Mouse (Mus musculus) CD4-positive helper T cell, adult 2 months (primary cell): ENCODE measurements at regions not wholly inside any gene's neighbourhood (a gene's known extent, or its start where the extent isn't known, plus 50 kb on each side); places are given as distances from the start of the nearest gene placed in this dataset.

Experiments
- DNase-seq: peaks from one replicate; pipeline ENCODE4 v3.0.0-alpha.2; 2012; ENCODE audit warnings: low read depth, missing footprints, low spot score

- no peak for DNase-seq
These were observed 237.6 kb upstream of the Stt3b start for GRCm38 (mm10) chr9:115547625-115548325.

DNA sequence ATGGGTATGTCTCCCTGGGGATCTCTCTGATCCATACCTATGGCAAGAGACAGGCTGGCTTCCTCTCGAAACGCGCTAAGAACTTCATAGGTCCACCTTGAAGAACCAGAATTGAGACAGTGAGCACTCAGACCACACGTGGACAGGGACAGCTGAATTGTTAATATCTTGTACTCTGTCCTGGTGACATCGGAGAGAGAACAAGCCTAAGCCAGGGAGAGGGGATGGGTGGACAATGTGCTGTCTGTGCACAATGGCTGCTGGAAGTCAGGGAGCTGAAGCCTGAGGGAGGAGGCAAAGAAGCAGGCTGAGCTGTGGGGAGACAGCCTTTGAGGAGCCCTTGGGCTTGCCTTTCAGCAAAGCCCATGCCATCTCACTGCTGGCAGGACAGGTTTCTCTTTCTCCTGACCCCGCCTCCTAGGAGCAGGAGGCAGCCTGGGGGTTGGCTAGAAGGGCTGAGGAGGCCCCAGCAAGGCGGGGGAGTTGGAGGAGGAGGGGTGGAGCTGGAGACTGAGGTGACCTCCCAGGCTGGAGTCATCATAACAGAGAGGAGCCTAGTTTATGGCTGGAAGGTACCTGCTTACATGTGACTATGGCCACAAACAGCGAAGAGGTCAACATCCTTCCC, 238.6 kb upstream of the Stt3b start:
- no peak for DNase-seq

DNA sequence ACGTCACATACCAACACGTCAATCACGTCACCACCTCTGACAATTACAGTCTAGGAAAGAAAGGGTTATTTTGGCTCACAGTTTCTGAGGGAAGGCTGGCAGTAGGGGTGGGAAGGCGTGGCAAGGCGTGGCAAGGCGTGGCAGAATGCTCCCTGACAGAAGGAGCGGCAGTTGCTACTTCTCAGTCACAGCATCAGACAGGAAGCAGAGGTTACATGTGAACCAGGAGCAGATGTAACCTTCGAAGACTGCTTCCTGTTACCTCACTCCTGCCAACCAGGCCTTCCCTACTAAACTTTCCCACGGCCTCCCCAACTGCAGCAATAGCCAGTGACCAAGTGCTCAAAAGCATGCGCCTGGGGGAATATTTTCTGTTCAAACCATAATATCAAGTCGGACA, 240.9 kb upstream of the Stt3b start:
- DNase-seq: no peak

DNA sequence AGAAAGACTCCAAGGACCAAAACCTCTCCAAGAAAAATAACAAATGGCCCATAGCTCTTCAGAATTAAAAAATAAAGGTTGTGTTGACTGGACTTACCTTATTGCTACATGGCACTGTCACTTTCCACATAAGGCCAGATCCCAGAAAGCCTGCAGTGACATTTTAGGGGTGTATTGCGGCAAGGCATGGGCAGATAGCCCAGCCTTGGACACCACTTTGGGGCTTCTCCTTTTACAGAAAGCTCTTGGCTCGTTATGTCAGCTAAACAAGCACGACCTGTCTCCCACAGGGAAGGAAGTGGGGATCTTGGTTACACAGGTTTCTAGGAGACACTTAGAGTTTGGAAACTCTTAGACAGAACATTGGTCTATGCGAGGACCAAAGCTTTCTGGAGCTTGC, 241.3 kb upstream of the Stt3b start:
- DNase-seq: no peak

DNA sequence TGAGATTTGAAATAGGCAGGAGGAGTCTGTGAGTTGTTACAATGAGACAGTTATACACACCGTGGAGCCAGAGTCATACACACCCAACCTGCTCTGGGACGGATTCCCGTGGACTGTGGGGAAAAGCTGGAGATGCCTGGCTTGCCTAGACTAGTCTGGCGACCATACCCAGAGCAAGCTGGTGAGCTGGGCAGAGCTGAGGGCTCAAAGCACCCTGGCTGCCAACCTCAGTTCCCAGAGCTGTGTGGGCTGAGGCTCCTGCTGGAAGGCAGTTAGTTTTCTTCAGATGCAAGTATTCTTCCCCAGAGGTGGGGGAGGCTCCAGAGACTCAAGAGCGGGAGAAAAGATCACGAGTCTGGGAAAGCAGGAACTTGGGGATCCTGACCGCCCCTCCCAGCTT, 247.9 kb upstream of the Stt3b start:
- no peak for DNase-seq

- DNase-seq: no peak
These were observed 249.3 kb upstream of the Stt3b start for GRCm38 (mm10) chr9:115559521-115559920.

DNA sequence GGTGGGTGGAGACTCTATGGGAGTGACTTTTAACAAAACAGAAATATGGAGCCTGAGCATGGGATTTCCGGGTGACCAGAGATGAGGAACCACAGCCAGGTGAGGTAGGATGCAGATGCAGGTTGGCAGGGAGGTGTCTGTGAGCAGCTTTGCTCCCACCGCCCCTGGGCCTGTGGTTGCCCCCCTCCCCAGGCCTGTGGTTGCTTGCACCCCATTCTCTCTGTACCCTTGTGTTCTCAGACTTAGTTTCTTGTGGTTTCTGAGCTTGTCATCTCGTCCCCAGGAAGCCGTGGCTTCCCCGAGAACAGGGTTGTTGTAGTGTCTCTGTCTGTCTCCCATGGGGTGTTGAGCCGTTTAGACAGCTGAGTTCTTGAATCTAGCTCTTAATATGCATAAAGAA, 251.0 kb upstream of the Stt3b start:
- DNase-seq: peak; percentile 84

DNA sequence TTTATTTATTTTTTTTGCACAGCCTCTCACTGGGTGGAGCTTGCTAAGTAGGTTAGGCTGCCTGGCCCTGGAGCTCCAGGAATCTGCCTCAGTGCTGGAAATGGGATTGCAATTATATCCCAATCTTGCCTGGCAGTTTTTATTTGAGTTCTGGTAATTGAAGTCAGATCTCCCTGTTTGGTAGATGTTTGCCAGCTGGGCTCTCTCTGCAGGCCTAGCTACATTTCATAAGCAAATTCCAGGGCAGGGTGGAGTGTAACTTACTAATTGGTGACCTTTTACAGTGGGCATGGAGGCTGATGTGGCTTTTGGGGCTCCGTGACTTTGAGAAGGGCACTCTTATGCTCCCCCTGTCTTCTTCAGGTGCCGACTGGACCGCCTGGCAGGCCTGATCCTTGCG, 252.6 kb upstream of the Stt3b start:
- DNase-seq: no peak

DNA sequence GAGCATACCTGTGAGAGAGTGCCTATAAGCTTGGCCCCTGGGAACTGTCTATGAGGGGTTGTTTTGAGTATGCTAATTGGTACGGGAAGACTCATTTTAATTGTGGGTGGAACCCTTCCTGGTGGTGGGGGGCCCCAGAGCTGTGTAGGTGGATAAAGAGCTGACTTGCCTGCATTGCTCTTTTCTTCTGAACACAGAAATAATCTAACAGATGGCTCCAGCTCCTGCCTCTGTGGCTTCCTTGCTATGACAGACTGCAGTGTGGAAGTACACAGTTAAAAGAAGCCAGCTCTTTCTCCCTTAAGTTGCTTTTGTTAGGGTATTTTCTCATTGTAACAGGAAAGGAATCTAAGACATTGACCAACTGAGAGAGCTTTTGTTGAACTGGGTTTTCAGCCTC, 254.1 kb upstream of the Stt3b start:
- no peak for DNase-seq

DNA sequence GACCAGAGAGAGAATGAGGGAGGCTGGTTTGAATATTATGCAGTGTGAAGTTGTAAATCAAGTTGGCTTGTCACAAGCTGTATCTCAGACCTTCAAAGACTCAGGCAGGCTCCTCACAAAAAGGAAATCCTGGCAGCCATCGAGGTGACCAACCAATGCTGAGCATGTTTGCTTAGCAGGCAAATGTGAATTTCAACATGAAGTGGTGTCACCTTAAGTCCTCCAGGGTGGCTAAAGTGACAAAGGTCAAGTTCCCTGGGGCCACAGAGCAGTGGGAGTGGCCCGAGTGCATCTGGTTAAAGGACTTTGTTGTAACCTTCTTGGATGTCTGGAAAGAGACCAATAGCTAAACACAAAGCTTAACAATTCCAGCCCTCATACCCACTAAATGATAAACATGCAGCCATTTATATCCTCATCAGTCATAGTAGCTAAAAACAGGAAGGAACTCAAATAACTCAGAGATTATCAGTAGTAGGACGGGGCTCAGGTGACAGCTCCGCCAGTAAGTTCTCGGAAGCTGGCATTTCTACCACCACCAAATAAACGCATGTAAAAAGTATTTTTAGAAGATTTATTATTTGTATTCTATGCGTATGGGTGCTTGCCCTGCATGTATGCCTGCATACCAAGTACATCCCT, 258.6 kb upstream of the Stt3b start:
- DNase-seq: no peak

GRCm38 (mm10) chr9:115570998-115571397, 260.8 kb upstream of the Stt3b start:
- DNase-seq: no peak

- no peak for DNase-seq
These were observed 270.9 kb upstream of the Stt3b start for GRCm38 (mm10) chr9:115581116-115581515.

DNA sequence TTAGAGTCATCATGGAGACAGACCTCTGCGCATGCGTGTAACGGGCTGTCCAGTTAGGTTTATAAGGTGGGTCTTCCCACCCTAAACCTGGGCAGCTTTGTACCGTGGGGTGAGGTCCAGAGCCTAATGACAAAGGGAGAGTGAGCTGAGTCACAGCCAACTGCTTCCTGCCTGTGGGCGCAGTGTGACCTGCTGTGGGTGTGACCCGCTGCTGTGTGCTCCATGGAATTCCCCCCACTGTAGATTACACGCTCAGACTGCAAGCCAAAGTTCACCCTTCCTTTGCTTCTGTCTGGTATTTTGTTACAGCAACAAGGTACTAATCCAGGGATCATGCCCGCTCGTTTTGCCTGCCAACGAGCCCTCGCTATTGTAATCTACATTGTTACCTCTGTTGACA, 273.3 kb upstream of the Stt3b start:
- DNase-seq: peak; percentile 21

DNA sequence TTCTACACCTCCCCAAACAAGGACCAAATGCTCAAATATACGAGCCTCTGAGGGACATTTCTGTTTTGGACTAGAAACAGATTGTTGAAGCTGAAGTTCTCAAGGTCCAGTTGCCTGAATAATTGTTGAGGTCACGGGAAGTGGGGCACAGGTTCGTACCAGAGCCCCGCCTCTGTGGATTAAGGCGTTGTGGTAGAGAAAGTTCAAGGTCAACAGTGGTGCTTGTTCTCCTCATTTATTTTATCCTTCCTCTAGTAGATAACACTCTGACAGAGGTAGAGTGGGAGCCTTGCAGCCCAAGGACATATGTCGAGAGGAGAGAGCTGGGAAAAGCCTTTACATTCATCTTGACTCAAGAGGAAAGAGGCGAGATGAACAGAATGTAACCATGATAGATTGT, 274.7 kb upstream of the Stt3b start:
- DNase-seq: no peak

- no peak for DNase-seq
These were observed 282.2 kb upstream of the Stt3b start for GRCm38 (mm10) chr9:115592466-115592865.

DNA sequence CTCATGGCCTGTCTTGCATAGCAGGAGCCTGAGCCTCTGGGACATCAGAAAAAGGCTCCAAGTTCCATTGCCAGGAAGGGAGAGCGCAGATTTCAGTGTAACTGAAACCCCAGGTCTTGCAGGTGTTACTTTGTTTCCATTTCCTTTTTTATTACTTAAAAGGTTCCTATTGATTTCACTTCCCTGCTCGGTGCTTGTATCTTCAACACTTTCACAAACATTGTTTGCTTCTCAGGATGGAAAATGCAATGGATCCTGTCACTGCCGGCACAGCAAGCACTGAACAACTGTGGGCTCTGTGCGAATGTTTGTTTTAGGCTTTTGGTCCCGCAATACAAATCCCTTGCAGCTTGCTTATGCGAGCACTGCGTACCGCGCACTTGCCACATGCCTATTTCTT, 290.0 kb upstream of the Stt3b start:
- DNase-seq: no peak

GRCm38 (mm10) chr9:115600826-115601225, 290.6 kb upstream of the Stt3b start:
- DNase-seq: no peak

- DNase-seq: no peak
These were observed 292.6 kb upstream of the Stt3b start for GRCm38 (mm10) chr9:115602772-115603171.

DNA sequence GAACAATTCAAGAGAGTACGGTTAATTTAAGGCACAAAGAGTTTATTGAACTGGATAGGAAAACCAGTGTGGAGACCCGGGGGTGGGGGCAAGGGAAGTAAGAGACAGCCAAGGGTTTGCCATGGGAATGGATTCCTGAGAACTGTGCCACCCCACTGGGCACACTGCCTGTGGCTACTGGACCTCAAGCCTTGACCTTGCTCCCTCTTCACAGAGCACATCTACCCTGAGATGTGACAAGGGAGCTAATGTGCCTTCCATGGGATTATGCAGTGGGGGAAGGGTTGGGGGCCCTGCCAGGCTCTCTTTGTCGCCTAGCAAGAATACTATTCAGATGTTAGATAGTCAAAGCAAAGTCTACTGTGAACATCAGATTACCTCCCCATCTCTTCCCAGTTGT, 294.2 kb upstream of the Stt3b start:
- DNase-seq: no peak

DNA sequence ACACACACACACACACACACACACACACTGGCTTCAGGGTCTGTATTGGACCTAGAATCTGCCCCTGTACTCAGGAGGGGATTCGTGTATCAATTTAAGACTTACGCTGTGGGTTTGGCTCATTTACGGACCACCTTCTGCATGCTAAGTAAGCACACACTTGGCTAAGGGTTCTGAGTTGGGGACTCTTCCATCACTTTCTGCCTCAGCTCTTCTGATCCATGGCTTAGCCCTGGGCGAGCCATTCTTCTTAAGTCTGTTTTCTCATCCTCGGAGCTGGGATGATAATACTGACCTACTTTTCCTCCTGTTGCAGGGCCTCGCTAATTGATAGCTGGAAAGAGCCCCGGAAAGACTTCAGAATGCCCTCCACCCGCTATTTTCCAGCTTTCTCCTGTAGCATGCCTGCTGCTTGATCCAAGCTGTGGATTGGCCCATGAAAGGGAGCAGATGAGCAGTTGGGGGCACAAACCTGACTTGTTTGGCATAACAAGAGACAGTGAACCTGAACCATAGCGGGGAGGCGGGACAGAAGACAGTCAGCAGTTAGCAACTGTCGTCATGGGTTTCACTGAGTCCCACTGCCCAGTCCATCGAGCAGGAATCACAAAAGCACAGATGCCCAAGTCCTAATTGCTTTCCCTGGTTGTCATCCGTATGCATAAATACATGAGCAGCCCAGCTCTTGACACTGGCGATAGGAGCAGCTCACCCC, 294.9 kb upstream of the Stt3b start:
- DNase-seq: no peak

- no peak for DNase-seq
These were observed 297.7 kb upstream of the Stt3b start for GRCm38 (mm10) chr9:115607961-115608360.

DNA sequence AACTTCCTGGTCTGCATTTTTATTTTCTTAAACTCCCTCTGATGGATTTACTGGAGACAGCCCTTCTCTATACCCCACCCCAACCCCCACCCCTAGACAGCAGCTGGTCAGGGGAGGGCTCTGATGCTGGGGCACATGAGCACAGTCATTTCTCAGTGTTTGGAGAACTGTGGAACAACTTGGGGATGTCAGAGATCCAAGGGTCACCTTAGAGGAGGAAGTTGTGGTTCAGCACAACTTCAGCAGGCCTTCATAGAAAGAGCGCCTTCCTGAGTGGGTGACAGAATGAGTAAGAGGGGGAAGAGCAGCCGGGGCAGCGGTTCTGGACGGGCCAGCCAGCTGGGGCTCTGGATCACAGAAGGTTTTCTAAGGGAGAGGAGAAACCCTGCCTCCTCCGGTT, 298.2 kb upstream of the Stt3b start:
- no peak for DNase-seq

- DNase-seq: peak; percentile 31
These were observed 299.4 kb upstream of the Gadl1 start for GRCm38 (mm10) chr9:115609904-115610303.
